Mouse (Mus musculus) C2C12 (cell line): ENCODE measurements around the gene Ptprm.

Experiments used
- CTCF ChIP-seq: IDR thresholded peaks from one replicate; pipeline ENCODE4 v1.5.1; 2011; ENCODE audit not compliant: control insufficient read depth, insufficient read depth, insufficient read length
- USF1 ChIP-seq: IDR thresholded peaks from one replicate; pipeline ENCODE4 v1.6.1; 2011; ENCODE audit warnings: low read depth, mild to moderate bottlenecking, control low read depth, moderate library complexity

DNA sequence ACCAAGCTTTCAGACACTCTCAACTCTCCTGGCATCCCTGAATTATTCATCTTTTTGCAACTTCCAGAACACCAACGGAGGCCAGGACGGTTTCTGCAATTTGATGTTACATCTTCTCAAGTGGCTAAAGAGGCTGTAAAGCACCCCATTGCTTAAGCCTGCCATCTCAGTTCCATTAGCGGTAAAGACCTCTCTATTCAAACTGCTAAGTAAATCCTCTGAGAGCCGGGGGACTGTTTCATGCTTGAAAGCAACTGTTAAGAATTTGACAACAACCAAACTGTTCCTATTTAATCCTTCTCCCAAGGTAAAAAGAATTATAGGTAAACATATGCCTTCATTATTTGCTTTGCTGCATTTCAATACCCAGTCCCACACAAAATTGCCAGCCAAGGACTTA is 51.7 kb downstream of the Ptprm start:
- TF ChIP-seq CTCF: no peak
- no peak for TF ChIP-seq USF1
